Mouse (Mus musculus) ES-Bruce4 (cell line): ENCODE data around the gene Jun.

Experiments
- CTCF ChIP-seq: IDR thresholded peaks from one replicate; pipeline ENCODE4 v1.8.1; 2011; ENCODE audit warnings: low read depth, low read length
- EP300 ChIP-seq: IDR thresholded peaks from 2 replicates; pipeline ENCODE4 v1.6.1; 2011; ENCODE audit warnings: low read depth, low read length; ENCODE audit not compliant: insufficient read depth
- POLR2A ChIP-seq: IDR thresholded peaks from one replicate; pipeline ENCODE4 v1.8.1; 2011; ENCODE audit warnings: low read length; ENCODE audit not compliant: insufficient read depth

DNA sequence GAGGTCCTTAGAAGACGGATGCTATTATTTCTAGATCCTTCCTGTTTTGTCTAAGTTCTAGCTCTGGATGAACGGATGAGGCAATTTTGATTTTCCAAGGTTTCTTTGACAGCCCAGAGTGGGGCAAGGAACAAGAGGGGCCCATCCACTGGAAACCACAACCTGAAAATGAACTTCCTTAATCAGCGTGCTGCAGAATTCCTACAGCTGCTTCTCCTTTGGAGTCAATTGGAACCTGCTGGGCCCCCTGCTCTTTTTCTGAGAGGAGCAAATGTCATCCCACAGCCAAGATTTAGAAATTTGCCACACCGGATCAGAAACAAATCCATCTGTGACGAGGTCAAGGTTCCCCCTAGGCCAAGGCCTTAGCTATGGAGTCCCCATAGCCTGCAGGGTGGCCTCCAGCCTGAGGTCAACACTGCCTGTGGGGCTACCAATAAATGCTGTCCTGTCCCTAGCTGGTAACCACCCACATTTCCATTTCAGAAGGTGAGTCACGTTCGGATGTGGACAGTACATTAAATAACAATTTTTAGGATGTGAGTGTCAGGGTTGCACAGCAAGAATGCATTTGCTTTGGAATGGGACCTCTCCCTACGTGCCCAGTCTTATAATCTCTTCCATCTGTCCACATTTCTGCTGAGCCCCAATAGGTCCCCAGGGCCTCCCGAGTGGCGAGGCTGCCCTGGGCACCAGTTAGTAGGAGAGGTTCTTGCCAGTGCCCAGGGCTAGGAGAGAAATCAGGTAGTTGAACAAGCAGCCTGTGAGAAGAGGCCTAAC, 46.1 kb upstream of the Jun start:
- TF ChIP-seq EP300 (no peak), CTCF (no peak), POLR2A (no peak)
